Mouse (Mus musculus): ENCODE results near the gene Elmod3.

DNA sequence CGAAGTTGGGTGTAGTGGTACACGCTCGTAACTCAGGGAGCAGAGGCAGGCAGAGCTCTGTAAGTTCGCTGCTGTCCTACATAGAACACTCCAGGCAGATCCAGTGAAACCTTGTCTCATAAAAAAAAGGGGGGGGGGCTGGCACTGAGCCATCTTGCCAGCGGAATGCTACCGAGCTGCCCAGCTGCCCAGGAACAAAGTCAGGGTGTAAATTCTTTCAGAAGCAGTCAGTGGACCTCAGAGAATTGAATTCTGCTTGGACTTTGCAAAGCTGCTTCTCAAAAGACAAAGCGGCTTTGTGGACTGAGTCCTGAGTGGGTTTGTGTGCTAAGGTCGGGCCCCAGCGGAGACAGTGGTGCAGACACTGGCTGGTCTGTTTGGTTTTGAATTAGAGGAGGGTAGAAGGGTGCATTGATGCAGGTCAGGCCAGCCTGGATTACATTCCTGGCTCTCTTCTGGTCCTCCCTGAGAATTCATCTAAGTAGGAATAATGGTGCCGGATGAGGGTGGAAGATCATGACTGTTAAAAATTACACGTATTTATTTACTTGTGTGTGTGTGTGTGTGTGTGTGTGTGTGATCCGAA is 54.9 kb downstream of the Elmod3 start:
- TF ChIP-seq CTCF (IDR thresholded peaks at IDR 0.05; ENCODE audit: low read depth, low read length) (no peak), TAL1 (conservative IDR thresholded peaks at IDR 0.05; ENCODE audit: low read depth, low read length) (no peak)
